Mouse (Mus musculus) cerebellum, postnatal 10 days (tissue): Measurements from ENCODE around the gene Atp13a3.
"Not testable (repeated sequence)": the region's sequence is repeated elsewhere in the genome, so short reads cannot be mapped to it uniquely, and the experiment has no call there.

Experiments used
- DNase-seq, 2 experiments: peaks; one replicate each; pipeline ENCODE4 v3.0.0; 2021; ENCODE audit warnings: mixed read lengths in 2 of 2

Gene Atp13a3

DNA sequence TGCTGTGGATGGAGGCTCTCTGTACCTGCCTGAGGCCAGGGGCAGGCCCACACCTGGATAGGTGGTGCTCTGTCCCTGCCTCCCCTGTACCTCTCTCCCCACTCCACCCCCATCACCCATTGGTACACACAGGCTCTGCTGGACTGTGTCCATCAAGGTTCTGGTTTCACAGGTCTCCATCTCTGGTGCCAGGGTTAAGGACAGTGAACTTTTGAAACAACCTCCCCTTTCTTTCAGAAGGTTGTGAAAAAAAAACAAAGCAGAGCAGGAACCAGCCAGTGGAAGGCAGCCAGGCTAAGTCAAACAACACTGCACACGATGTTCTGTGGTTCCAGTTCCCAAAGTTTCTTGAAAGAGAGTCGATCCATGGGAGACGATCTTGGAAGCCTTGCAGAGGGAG is 6.9 kb upstream of the Atp13a3 start:
- no peak for DNase-seq

DNA sequence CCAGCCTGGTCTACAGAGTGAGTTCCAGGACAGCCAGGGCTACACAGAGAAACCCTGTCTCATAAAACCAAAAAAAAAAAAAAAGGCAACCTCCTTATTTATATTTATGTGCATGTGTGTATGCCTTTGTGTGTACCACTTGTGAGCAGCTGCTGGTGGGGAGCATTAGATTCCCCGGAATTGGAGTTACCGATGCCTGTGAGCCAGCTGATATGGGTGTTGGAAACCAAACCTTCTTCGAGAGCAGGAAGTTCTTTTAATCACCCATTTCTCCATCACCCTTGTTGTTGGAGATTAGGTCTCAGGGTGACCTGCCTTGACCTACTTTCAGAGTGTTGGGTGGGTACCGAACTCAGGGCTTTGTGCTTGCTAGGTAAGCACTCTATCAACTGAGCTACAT is 5.1 kb upstream of the Atp13a3 start:
- no peak for DNase-seq

DNA sequence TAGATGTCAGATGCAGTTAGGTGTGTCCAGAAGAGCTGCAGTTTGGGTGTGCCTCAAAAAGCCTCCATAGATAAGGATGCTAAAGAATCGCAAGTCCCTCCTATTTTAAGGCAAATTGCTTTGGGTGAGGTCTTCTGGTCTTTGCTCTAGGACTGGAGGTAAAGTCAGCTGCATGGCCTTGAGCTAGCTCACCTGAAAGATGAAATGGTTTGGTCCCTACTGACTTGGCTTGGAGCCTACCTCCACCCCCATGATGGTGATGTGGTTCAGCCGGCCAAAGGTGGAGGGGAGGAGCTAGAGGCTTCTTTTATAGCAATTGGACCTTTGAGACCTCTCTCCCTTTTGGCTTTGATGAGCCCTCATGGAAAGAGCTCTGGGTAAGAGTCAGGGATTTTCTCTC is 1.7 kb upstream of the Atp13a3 start:
- no peak for DNase-seq

DNA sequence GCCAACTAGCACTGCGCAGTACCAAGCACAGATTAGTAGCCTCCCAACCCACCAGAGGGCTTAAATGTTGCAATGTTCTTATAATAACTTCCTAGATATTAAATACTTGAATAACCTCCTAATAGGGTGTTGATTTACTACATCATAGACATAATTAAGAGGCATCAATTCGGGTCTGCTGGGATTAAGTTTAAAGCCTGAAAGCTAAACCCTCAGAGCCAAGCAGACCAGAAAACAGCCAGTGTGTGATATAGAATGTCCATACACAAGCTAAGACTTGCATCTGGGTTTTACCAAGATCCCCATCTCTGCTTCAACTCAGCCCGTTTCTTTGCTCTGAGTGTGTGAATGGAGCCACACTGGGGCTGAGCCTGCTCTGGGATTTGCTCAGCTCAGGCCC is 2.2 kb downstream of the Atp13a3 start:
- no peak for DNase-seq

DNA sequence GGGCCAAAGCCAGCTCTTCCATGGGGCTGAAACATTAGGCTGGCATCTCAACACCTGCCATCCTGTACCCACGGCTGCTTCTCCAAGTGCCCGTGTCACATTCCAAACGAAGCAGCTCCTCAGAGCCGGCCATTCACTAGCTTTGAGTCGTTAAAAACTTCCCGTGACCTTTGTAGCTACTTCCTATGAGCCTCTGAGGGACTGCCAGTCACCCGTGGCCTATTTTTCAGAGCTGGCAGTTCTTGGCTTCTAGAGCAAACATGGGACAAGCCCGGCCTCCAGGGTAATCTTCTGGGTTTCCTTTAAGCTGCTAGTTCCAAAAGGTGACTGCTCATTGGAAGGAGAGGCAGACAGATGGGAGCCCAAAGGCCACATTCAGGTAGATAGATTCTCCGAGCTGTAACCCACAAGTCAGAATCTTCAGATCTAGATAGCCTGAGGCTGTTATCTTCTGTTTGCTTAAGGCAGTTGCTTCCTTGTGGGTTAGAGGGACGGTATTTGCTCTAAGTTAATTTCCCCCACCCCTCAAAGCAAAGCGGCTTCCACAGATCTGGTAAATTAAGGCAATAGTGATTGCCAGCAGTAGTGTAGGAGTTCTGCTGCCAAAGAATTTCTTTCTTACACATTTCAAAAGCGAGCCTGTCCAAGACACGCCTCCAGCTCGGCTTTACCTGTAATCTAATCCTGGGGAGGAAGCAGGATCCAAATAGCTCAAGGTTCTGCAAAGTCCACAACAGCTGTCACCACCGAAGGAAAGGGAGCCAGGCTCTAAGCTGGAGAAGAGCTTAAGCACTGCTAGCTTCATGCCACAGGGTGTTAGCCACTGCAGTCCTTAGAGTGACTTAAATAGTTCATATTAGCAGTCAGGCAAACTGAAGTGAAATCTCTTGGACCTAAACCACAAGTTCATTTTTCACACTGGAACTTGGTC is 8.4 kb downstream of the Atp13a3 start:
- DNase-seq, result peak in 1 of 2 experiments; percentile 22

DNA sequence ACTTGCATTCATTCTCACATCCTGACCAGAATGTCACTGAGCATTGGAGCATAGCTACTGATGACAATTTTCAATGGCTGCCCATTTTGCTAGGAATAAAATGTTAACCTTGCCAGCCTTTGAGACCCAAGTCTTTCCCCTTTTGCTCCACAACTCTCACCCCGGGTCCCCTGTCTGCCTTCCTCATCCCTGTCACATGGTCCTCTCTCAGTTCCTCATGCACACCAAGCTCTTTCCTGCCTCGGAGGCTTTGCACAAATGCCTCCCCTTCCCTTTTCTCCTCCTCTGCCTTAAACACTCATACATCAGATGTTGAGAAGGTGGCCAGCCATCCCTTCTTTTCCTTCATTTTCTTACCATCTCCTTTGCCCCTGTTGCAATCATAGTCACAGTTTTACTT is 10.6 kb downstream of the Atp13a3 start:
- DNase-seq, result no peak

DNA sequence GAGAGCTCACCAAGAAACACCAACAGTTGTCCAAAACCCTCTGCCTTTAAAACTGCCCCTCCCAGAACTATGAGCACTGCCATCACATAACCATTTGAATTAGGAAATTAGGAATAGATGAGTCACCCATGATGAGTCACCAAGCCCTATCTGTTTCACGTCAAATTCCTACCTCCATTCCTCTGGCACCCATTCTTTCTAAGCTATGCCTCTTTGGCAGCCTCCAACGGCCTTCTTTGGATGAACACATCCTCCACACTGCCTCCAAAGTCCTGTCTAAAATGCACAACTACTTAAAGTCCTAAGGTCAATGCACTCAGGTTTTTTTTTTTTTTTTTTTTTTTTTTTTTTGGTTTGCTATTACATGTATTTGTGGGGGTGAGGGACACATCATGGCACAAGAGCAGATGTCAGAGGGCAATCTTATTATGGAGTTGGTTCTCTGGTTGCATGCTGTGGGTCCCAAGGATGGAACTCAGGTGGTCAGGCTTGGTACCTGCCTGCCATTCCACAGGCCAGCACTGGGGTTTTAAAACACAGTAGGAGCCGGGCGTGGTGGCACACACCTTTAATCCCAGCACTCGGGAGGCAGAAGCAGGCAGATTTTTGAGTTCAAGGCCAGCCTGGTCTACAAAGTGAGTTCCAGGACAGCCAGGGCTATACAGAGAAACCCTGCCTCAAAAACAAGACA is 15.0 kb downstream of the Atp13a3 start:
- no peak for DNase-seq

DNA sequence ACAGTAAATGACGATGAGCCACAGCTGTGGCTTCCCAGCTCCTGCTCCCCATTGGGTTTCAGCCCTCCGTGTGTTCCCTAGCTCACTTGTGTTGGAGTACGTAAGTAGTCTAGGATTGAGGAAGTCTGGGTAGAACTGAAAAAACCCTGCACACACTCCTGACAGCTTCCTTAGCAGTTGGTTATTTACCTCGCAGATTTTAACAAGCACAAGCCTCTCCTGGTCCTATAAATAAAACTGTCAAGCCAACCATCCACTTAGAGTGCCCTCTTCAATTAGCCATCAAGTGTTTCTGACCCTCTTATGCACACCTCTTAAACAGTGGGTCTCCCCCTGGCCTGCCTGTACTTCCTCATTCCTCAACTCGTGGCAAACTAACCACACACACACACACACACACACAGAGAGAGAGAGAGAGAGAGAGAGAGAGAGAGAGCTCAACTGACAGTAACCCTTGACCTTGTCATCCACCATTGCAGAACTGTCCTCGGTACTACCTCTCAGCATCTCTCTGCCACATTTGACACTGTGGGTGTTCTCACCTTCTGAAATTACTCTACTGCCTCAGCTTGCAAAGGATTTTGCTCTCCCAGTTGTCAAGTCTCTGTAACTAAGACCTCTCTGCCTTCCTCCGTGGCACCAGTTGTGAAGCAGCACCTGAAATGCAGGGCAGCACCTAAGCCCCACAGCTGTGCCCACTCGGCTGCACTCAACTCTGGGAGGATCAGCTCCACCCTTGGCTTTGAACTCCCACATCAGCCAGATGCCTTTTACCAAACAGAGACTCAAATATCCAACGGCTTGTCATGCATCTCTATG is 15.7 kb downstream of the Atp13a3 start:
- DNase-seq, result no peak

DNA sequence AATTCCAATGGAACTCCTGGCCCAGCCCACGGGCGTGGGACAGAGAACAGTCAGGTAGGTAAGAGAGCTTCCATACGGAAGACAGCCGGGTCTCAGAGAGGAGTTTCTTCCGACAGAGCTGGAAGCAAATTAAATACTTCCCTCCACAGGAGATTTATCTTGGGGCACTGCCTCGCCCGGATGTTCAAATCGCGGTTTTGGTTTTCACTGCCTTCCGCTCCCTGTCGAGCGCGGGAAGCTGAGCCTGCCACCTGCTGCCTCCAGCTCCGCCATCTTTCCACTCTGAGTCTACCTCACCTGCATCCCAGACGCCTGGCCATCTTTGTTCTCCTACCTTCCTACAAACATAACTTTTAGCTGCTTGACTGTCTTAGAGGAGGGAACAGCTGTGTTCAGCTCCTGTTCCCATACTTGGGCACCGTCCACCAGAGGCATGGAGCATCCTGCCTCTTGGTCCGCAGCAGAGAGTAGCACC is 16.5 kb downstream of the Atp13a3 start:
- DNase-seq, result peak; percentile 45 to 46

DNA sequence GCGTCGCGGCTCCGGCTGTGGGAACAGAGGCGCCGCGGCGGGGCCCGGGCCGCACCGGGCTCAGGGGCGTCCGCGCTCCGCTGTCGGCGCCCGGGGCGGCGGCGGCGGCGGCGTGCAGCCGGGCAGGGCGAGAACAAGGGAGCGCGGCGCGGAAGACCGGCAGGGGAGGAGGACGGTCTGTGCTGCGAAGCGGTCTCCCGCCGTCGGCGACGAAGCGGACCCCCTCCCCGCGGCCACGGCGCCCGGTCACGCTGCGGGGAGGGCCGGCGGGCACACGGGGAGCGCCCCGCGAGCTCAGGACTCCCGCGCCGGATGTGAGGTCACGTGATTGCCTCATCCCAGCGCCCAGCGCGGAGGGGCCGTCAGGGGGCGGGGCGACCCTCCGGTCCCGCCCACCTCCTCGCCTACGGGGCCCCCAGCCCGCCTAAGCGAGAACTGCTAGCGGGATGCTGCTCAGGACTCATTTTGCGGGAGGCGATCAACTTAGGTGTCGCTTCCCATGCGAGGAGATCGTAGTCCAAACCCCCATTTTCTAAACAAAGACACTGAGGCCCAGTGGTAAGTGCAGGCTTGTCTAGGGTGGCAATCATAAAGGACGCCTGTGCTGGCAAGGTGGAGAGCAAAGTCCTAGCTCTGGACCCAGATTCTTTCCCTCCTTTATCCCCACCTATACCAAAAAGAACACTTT is 17.1 kb downstream of the Atp13a3 start:
- peak; percentile 96 for DNase-seq

DNA sequence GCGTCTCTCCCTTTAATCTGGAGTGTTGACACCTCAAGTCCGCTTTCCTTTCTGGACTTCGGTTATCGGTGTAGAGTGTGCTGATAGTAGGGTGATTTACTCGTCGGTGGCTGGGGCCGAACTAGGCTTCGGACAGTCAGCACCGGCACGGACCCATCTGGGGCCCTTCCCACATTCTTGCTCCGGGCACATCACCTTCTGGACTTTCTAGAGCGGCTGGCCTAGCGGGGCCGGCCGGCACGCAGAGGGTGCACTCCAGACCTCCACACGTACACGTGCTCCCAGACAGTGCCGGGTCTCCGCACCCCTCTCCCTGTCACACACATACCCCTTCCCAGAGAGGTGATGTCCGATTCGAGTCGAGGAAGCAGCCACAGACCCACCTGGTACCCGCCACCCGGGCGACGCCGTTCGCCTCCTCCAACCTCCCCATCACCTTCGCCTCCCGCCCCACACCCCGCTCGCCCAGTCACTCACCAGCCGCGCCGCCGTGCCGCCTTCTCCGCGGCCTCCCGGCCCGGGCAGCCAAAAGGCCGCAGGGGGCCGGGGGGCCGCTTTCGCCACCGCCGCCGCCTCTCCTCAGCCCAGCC is 17.8 kb downstream of the Atp13a3 start:
- peak; percentile 66 to 67 for DNase-seq

DNA sequence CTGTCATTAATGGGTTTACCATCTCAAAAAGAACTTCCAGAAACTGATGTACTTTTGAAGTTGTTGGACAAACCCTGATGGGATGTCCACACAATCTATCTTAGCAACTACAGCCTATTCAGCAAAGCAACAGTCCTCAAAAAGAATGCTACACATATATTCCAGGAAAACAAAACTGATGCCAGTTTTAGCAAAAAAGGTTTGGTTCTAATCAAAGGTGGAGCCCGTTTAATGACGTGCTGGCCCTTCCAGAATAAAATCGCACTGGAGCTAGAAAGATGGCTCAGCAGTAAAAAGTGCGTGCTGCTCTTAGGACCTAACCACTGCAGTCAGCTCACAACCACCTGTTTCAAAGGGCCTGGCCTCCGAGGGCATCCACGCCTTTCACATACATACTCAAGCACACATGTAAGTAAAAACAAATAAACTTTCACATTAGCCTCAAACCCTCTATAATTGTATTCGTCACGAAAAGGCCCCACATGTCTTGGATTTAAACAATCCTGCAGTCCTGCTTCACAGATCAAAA is 18.8 kb downstream of the Atp13a3 start:
- no peak for DNase-seq

DNA sequence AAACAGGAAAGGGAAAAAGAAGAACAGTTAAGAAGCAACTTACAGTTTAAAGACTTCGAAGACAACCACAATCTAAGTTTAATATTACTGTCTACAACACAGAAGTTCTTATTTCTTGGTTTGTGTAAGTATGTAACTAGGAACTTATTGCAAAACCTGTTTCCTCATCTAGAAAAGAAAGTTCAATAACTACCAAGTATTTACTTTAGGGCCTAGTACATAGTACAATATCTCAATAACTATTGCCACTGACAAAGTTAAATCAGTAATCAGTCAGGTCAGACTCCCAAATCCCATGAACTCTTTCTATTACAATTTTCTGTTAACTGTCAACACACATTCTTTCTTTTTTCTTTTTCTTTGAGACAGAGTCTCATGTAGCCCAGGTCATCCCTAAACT is 20.2 kb downstream of the Atp13a3 start:
- no peak for DNase-seq

DNA sequence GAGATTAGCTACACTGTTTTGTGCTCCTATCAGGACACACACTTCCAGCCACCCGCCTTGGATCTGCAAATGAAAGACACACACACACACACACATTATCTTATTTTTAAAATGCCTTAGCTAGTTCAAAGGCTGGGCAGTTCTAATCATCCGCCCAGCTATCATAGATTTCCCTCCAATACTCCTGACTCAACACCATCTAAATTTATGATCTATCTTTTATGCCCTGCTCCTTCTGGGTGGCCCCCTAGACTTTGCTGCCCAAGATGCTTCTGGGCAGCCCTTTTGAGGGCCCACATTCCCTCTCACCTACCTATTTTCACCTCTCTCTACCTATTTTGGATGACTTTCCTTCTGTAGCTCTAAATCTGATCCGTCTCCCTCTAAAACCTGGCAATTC is 29.5 kb downstream of the Atp13a3 start:
- no peak for DNase-seq

DNA sequence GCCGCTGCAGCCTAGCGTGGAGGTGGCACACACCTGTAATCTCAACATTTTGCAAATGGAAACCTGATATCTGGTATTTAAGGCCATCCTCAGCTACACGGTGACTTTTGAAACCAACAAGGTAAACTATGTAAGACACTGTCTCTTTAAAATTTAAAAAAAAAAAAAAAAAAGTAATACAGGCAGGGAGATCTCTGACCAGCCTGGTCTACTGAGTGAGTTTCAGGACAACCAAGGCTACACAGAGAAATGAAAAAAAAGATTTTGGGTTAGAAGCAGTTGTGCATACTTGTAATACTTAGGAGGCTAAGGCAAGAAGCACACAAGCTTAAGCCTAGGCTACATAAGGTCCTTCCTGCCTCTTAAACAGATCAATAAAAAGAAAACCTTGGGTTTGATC is 30.8 kb downstream of the Atp13a3 start:
- DNase-seq, result no peak

DNA sequence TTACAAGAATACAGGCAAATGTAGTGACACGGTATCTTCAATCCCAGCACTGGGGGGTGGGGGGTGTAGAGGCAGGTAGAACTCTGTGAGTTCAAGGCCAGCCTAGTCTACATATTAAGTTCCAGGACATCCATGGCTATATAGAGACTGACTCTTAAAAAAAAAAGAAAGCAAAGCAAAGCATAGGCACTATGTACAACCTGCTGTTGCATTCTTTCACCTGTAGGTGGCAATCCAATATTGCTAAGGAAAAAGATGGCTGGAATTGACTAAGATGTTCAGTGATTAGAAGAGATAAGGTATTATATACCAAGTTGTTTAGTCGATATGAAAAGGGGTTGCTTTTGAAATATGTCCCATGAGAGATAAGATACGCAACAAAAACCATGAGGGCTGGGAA is 31.5 kb downstream of the Atp13a3 start:
- DNase-seq, result peak; percentile 73 to 79

DNA sequence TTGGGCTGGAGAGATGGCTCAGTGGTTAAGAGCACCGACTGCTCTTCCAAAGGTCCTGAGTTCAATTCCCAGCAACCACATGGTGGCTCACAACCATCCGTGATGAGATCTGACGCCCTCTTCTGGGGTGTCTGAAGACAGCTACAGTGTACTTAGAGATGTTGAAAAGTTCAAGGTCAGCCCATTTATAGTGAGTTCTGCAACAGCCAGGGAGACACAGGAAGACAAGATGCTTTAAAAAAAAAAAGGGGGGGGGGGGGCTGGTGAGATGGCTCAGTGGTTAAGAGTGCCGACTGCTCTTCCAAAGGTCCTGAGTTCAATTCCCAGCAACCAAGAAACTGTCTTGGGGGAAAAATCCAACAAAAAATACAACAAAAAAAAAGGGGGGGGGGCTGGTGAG is 32.5 kb downstream of the Atp13a3 start:
- DNase-seq, result not testable (repeated sequence)

DNA sequence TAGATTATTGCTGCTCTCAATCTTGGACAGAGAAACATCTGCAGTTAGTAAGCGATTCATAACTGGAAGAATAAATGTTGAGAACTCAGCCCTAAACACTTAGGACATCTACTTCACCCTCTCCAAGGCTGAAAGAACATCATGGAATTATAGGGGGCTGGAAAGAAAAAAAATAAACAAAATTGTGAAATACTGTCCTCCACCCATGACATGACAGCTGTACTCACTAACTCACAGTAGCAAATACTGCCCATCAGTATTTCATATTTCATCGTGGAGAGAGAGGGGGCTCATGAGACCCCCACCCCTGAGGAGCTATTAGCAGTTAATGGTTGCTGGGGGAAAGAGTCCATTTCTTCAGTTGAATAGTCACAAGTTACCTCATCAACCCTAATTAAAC is 38.4 kb downstream of the Atp13a3 start:
- DNase-seq, result no peak

DNA sequence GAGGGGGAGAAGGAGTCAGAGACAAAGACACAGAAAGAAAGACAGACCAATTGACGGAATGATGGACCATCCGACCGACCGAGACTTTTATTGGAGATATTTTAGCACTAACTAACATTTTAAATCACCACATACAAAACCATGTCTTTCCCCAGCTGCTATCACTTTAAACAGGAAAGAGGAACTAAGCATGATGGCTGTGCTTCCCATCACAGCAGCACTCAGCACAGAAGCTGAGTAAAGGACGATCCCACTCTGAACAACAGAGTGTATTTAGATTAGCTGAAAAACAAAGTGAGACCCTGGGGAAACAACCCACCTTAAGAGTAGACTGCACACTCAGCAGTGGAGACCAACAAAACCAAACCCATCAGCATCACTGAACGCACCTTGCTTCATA is 41.2 kb downstream of the Atp13a3 start:
- DNase-seq, result no peak

DNA sequence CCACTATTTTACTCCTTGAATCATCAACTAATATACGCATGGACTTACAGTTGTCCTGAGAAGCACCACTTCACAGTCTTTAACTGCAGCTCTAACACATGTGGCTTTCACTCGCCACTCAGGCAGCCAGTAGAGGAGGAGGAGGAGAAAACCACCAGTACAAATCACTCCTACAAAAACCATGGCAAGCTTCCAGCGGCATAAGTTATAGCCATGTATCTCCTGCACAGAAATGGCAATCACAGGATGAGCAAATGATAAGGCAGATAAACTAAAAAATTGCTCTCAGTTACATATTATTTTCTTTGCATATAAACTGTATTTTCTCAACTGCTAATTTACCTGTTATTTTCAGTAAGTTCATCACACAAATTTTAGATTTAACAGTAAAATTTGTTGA is 43.2 kb downstream of the Atp13a3 start:
- DNase-seq, result peak in 1 of 2 experiments; percentile 7

DNA sequence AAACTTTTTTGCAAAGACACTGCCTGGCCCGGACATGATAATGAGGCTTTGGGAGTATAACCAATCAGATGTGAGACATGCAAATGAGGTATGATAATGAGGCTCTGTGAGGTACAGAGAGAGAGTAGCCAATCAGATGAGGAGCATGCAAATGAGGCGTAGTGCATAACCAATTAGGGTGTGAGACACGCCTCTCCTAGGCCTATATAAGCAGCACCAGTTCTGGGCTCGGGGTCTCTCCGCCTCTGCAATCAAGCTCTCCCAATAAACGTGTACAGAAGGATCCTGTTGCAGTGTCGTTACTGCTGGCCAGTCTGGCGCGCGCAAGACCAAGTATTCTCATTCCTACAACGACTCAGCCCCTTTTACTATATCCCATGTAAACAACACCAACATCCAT is 52.3 kb downstream of the Atp13a3 start:
- DNase-seq, result not testable (repeated sequence)

DNA sequence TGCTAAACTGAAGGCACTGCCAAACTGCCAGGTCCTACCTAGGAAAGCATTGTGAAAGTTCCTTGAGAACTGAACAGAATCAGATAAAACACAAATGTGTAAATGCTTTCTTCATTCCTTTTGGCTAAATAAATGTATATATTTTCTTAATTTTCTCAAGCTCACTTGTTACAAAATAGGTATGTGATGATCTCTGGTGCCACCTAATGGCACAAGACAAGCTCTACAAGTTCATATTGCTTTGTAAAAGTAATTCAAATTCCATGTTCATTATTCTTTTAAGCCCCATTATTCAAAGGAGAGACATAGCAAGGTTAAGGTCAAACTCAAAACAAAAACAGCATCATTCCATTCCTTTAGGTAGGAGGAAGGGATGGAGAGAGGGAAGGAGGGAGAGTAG is 91.5 kb downstream of the Atp13a3 start:
- peak in 1 of 2 experiments; percentile 41 for DNase-seq
